25 mouse cellular contexts compared by ENCODE assay signal in the genomic region with DNA sequence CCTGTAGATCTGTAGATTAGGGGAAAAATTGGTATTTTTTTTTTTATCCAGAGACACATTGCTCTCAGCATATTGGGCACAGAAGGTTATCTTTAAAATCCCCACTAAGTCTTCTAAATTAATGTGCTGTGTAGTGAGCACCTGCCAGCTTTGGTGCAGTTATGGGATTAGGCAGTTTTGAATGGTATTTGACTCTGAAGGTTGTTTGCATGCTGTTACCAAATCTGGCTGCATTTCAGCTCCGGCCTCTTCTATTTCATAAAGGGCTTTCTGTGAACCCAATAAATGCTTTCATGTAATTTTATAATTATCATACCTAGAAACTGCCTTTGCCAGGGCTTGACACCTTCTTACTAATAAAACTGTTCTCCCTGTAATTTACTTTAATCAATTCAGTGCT.
DNase-seq lines count a peak whose midpoint lies in the region; ATAC-seq lines count a peak whose summit lies in the region.
"Had no signal": no experiment of that assay in that cellular context is flagged by ENCODE, and none has a peak within 500 bp of the region (broad histone marks: within the 10 kb centered on the region; RNA-seq: fewer than 3 reads in every experiment).

No protein-coding gene starts in this region.

- H3K4me3 ChIP-seq in embryonic facial prominence, embryonic 14.5 days (ENCODE audit: low read depth, low read length) = no peak overlapping the region
- no peak overlapping the region for H3K4me3 ChIP-seq in embryonic facial prominence, embryonic 10.5 days
- H3K4me3 ChIP-seq in intestine, embryonic 16.5 days (ENCODE audit: low read length) = no peak overlapping the region
- H3K4me3 ChIP-seq: heart, embryonic 12.5 days; hindbrain, embryonic 10.5 days; kidney, embryonic 15.5 days; left cerebral cortex, adult 2 months; limb, embryonic 15.5 days; midbrain, embryonic 12.5 days; myocyte; neural tube, embryonic 13.5 days; stomach, embryonic 15.5 days had no signal

- ATAC-seq in embryonic facial prominence, embryonic 14.5 days (ENCODE audit: low read depth) = no peak; the same call in 1 of the 2 replicates
- ATAC-seq in intestine, embryonic 16.5 days = no peak

- H3K4me1 ChIP-seq in embryonic facial prominence, embryonic 14.5 days (ENCODE audit: control insufficient read depth, insufficient read depth, low read length) = no peaks in the 10 kb centered on the region
- H3K4me1 ChIP-seq in embryonic facial prominence, embryonic 10.5 days = no peaks in the 10 kb centered on the region
- H3K4me1 ChIP-seq in intestine, embryonic 16.5 days (ENCODE audit: control insufficient read depth, insufficient read depth, low read length) = no peaks in the 10 kb centered on the region
- H3K4me1 ChIP-seq: heart, embryonic 12.5 days; hindbrain, embryonic 10.5 days; kidney, embryonic 15.5 days; limb, embryonic 15.5 days; midbrain, embryonic 12.5 days; neural tube, embryonic 13.5 days; stomach, embryonic 15.5 days had no signal

- no peak overlapping the region for H3K27ac ChIP-seq in embryonic facial prominence, embryonic 14.5 days (replicated peaks; ENCODE audit: low read depth, low read length)
- no peak overlapping the region for H3K27ac ChIP-seq in embryonic facial prominence, embryonic 10.5 days (replicated peaks)
- no peak overlapping the region for H3K27ac ChIP-seq in intestine, embryonic 16.5 days (ENCODE audit: low read length)
- H3K27ac ChIP-seq: hindbrain, embryonic 10.5 days; kidney, embryonic 15.5 days; left cerebral cortex, adult 2 months; limb, embryonic 15.5 days; liver, embryonic 14.5 days; midbrain, embryonic 12.5 days; neural tube, embryonic 13.5 days; stomach, embryonic 15.5 days had no signal

- peak; percentile 11 for DNase-seq in embryonic facial prominence, embryonic 14.5 days (ENCODE audit: low spot score)
- DNase-seq in embryonic facial prominence, embryonic 10.5 days (ENCODE audit: low spot score) = no peak
- peak; percentile 31 for DNase-seq in left cerebral cortex, postnatal 4 days
- DNase-seq in left cerebral cortex, adult 11 months (ENCODE audit: low spot score) = no peak
- DNase-seq in cerebellum, postnatal 25 days = peak; percentile 34 to 65
- DNase-seq in adrenal gland, postnatal 36 days = no peak
- DNase-seq: adrenal gland, postnatal 10 days; gastrocnemius, postnatal 25 days; heart, adult 18-20 months; heart, postnatal 10 days; kidney, adult 11 months; kidney, postnatal 4 days; lung, embryonic 14.5 days; thymus, postnatal 25 days had no signal

- H3K9ac ChIP-seq in embryonic facial prominence, embryonic 14.5 days (ENCODE audit: low read depth, low read length) = no peak overlapping the region
- H3K9ac ChIP-seq in intestine, embryonic 16.5 days (ENCODE audit: low read depth, low read length) = no peak overlapping the region
- H3K9ac ChIP-seq: heart, embryonic 12.5 days; kidney, embryonic 15.5 days; limb, embryonic 15.5 days; liver, embryonic 14.5 days; lung, embryonic 14.5 days; midbrain, embryonic 12.5 days; neural tube, embryonic 13.5 days; stomach, embryonic 15.5 days had no signal

- intact Hi-C loops in left cerebral cortex, postnatal 4 days (cut with DNase I) = no loop called here

- H3K9me3 ChIP-seq in embryonic facial prominence, embryonic 14.5 days (ENCODE audit: control insufficient read depth, low read length) = no peaks in the 10 kb centered on the region
- no peaks in the 10 kb centered on the region for H3K9me3 ChIP-seq in embryonic facial prominence, embryonic 10.5 days
- H3K9me3 ChIP-seq in intestine, embryonic 16.5 days (ENCODE audit: control insufficient read depth, low read length) = no peaks in the 10 kb centered on the region
- H3K9me3 ChIP-seq: heart, embryonic 12.5 days; hindbrain, embryonic 10.5 days; kidney, embryonic 15.5 days; limb, embryonic 15.5 days; midbrain, embryonic 12.5 days; neural tube, embryonic 13.5 days; stomach, embryonic 15.5 days had no signal

- H3K4me2 ChIP-seq in embryonic facial prominence, embryonic 14.5 days (ENCODE audit: low read depth, low read length) = no peak overlapping the region
- no peak overlapping the region for H3K4me2 ChIP-seq in intestine, embryonic 16.5 days (ENCODE audit: low read depth, low read length)
- H3K4me2 ChIP-seq: heart, embryonic 12.5 days; kidney, embryonic 15.5 days; limb, embryonic 15.5 days; lung, embryonic 14.5 days; midbrain, embryonic 12.5 days; neural tube, embryonic 13.5 days; stomach, embryonic 15.5 days had no signal

- H3K27me3 ChIP-seq in embryonic facial prominence, embryonic 14.5 days (replicated peaks; ENCODE audit: control insufficient read depth, insufficient read depth, low read length) = no peaks in the 10 kb centered on the region
- H3K27me3 ChIP-seq in embryonic facial prominence, embryonic 10.5 days (replicated peaks; ENCODE audit: low read depth, poor library complexity, severe bottlenecking) = no peaks in the 10 kb centered on the region
- H3K27me3 ChIP-seq in intestine, embryonic 16.5 days (replicated peaks; ENCODE audit: control insufficient read depth, insufficient read depth, low read length) = no peaks in the 10 kb centered on the region
- H3K27me3 ChIP-seq: heart, embryonic 12.5 days; kidney, embryonic 15.5 days; limb, embryonic 15.5 days; midbrain, embryonic 12.5 days; neural tube, embryonic 13.5 days; stomach, embryonic 15.5 days had no signal

- no peaks in the 10 kb centered on the region for H3K36me3 ChIP-seq in embryonic facial prominence, embryonic 14.5 days (ENCODE audit: control insufficient read depth, insufficient read depth, low read length)
- H3K36me3 ChIP-seq in embryonic facial prominence, embryonic 10.5 days (replicated peaks) = no peaks in the 10 kb centered on the region
- no peaks in the 10 kb centered on the region for H3K36me3 ChIP-seq in intestine, embryonic 16.5 days (ENCODE audit: control insufficient read depth, insufficient read depth, low read length)
- H3K36me3 ChIP-seq: heart, embryonic 12.5 days; hindbrain, embryonic 10.5 days; kidney, embryonic 15.5 days; limb, embryonic 15.5 days; midbrain, embryonic 12.5 days; neural tube, embryonic 13.5 days; stomach, embryonic 15.5 days had no signal

- WGBS in embryonic facial prominence, embryonic 14.5 days = 79% methylated on average over 1 of the region's 1 CpGs
- whole genome bisulfite sequencing in embryonic facial prominence, embryonic 10.5 days = 67% methylated on average over 1 of the region's 1 CpGs
- WGBS in intestine, embryonic 16.5 days = 79% methylated on average over 1 of the region's 1 CpGs

Comparison
In these comparisons a context has a peak if more than half of its experiments do, and no peak if none do; other contexts are left out.
1. DNase-seq: peak in embryonic facial prominence, embryonic 14.5 days (single experiment), left cerebral cortex, postnatal 4 days (single experiment) and cerebellum, postnatal 25 days (2 of 2); none in embryonic facial prominence, embryonic 10.5 days (single experiment), left cerebral cortex, adult 11 months (single experiment) and adrenal gland, postnatal 36 days (0 of 2).